Mouse (Mus musculus): ENCODE results near the gene Smad5. TPM values are rescaled to one million over a fixed set of nuclear protein-coding genes. Genes with fewer than 3 reads are reported as not detected.

Smad5 gene
- polyA plus RNA-seq, 1 experiment from 2014 or later, result 71.1 TPM

DNA sequence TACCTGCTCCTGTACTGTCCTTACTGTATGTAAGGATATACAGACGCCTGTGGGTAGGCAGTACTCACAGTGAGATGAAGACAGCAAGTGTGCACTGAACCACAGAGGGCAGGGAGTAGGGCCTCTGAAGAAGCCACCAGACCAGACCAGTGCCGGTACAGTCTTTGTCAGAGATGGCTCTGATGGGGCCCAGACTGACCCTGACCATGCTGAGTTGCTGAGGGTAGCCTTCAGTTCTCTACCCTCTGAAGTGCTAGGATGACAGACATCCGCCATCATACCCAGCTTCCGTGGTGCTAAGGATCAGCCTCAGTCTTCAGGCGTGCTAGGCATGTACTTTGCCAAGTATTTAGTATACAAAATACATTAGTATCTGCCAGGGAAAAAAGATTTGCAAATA, 36.7 kb downstream of the Smad5 start:
- Histone ChIP-seq H3K36me3 (ENCODE audit: control insufficient read depth, insufficient read depth, low read length) (peaks cover 13% of the 10 kb centered on the region; the same call in 1 of the 2 replicates), H3K4me1 (ENCODE audit: control insufficient read depth, insufficient read depth, low read length) (no peaks in the 10 kb centered on the region), H3K9me3 (ENCODE audit: control insufficient read depth, low read length) (no peaks in the 10 kb centered on the region), H3K27me3 (ENCODE audit: control insufficient read depth, insufficient read depth, low read length) (no peaks in the 10 kb centered on the region), H3K9ac (ENCODE audit: low read length) (no peak overlapping the region), H3K4me3 (ENCODE audit: low read depth, low read length) (no peak overlapping the region), H3K27ac (replicated peaks; ENCODE audit: low read depth, low read length) (no peak overlapping the region), H3K4me2 (ENCODE audit: low read depth, severe bottlenecking) (no peak overlapping the region)
- 95% methylated on average over 5 of the region's 5 CpGs for WGBS
- DNase-seq (ENCODE audit: low spot score) (no peak), ATAC-seq (ENCODE audit: insufficient number of reproducible peaks, low FRiP score, low TSS enrichment, low read depth) (no peak)

DNA sequence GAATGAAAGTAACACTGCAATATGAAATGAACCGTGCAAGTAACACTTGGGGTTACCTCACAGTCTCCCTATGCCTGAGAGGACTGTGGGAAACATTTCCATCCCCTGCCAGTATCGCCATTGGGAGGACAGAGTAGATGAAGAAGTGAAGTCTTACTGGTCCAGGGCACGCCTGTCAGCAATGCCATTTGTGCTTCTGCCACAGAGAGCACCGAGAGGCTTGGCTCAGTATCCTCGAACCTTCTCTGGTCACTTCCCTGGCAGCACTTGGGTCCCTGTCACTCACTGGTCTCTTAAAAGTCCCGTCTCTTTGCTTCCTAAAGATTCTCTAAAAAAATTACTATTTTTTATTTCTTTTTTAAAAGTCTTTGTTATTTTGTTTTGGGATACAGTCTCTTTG, 37.7 kb downstream of the Smad5 start:
- Histone ChIP-seq H3K36me3 (ENCODE audit: control insufficient read depth, insufficient read depth, low read length) (peaks cover 13% of the 10 kb centered on the region; the same call in 1 of the 2 replicates), H3K4me2 (ENCODE audit: low read depth, severe bottlenecking) (no peak overlapping the region), H3K27me3 (ENCODE audit: control insufficient read depth, insufficient read depth, low read length) (no peaks in the 10 kb centered on the region), H3K27ac (replicated peaks; ENCODE audit: low read depth, low read length) (no peak overlapping the region), H3K9me3 (ENCODE audit: control insufficient read depth, low read length) (no peaks in the 10 kb centered on the region), H3K9ac (ENCODE audit: low read length) (no peak overlapping the region), H3K4me3 (ENCODE audit: low read depth, low read length) (no peak overlapping the region), H3K4me1 (ENCODE audit: control insufficient read depth, insufficient read depth, low read length) (no peaks in the 10 kb centered on the region)
- DNase-seq (ENCODE audit: low spot score) (no peak), ATAC-seq (ENCODE audit: insufficient number of reproducible peaks, low FRiP score, low TSS enrichment, low read depth) (no peak)
- WGBS, result 90% methylated on average over 6 of the region's 6 CpGs

DNA sequence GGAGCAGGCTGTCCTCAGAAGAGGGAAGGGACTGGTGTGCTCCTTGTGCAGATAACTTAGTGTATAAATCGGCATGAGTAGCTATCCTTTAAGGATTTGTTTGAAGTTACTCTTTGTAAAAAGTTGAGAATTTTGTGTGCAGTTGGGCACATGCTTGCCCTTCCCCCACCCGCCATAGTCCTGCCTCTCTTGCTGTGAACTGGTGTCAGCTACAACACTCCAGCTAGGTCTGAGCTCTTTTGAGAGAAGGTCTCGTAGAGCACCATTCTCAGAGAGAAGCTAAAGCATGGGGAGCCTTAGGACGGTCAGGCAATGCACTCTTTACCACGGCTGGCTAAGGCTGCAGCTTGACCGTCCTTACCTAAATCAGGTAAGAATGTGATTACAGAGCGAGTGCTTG, 38.9 kb downstream of the Smad5 start:
- H3K36me3 ChIP-seq (ENCODE audit: control insufficient read depth, insufficient read depth, low read length), result peaks cover 9% of the 10 kb centered on the region; the same call in 1 of the 2 replicates
- ATAC-seq (ENCODE audit: insufficient number of reproducible peaks, low FRiP score, low TSS enrichment, low read depth), result no peak
- WGBS, result 91% methylated on average over 7 of the region's 7 CpGs

DNA sequence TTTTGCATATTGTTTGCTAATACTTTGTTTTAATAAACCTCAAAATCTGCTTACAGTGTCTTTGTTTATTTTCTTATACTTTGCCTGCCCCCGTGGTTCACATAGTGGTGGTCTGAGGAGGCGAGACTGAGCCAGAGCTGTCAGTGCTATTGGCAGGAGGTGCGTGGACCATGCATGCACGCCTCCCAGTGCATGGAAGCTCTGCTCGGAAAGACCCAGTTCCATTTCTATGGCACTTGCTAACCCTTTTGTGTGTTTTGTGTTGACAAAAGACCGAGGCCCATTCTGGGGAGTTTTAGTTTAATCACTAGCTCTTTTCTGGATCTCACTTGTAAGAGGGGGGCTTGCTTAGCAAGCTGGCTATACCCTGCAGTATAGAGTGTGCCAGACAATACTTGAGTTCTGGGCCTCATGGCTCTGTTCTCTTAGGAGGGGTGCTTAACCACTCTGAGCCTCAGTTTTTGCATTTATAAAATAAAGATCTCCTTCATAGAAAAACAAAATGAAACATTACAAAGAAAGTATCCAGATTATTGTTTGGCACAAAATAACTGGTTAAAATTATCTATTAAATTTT, 39.6 kb downstream of the Smad5 start:
- Histone ChIP-seq H3K27me3 (ENCODE audit: control insufficient read depth, insufficient read depth, low read length) (no peaks in the 10 kb centered on the region), H3K36me3 (ENCODE audit: control insufficient read depth, insufficient read depth, low read length) (peaks cover 9% of the 10 kb centered on the region; the same call in 1 of the 2 replicates), H3K27ac (replicated peaks; ENCODE audit: low read depth, low read length) (no peak overlapping the region), H3K4me2 (ENCODE audit: low read depth, severe bottlenecking) (no peak overlapping the region), H3K9me3 (ENCODE audit: control insufficient read depth, low read length) (no peaks in the 10 kb centered on the region), H3K4me1 (ENCODE audit: control insufficient read depth, insufficient read depth, low read length) (no peaks in the 10 kb centered on the region), H3K4me3 (ENCODE audit: low read depth, low read length) (no peak overlapping the region), H3K9ac (ENCODE audit: low read length) (no peak overlapping the region)
- DNase-seq (ENCODE audit: low spot score) (no peak), ATAC-seq (ENCODE audit: insufficient number of reproducible peaks, low FRiP score, low TSS enrichment, low read depth) (no peak)
- 95% methylated on average over 6 of the region's 6 CpGs for WGBS

More for the DNA sequence above, 38.9 kb downstream of the Smad5 start:
- no peak overlapping the region for H3K4me2 ChIP-seq (ENCODE audit: low read depth, severe bottlenecking)
- no peak overlapping the region for H3K27ac ChIP-seq (replicated peaks; ENCODE audit: low read depth, low read length)
- no peaks in the 10 kb centered on the region for H3K27me3 ChIP-seq (ENCODE audit: control insufficient read depth, insufficient read depth, low read length)
- H3K4me3 ChIP-seq (ENCODE audit: low read depth, low read length), result no peak overlapping the region
- no peak overlapping the region for H3K9ac ChIP-seq (ENCODE audit: low read length)
- no peaks in the 10 kb centered on the region for H3K9me3 ChIP-seq (ENCODE audit: control insufficient read depth, low read length)
- no peak for DNase-seq (ENCODE audit: low spot score)
- no peaks in the 10 kb centered on the region for H3K4me1 ChIP-seq (ENCODE audit: control insufficient read depth, insufficient read depth, low read length)

DNA sequence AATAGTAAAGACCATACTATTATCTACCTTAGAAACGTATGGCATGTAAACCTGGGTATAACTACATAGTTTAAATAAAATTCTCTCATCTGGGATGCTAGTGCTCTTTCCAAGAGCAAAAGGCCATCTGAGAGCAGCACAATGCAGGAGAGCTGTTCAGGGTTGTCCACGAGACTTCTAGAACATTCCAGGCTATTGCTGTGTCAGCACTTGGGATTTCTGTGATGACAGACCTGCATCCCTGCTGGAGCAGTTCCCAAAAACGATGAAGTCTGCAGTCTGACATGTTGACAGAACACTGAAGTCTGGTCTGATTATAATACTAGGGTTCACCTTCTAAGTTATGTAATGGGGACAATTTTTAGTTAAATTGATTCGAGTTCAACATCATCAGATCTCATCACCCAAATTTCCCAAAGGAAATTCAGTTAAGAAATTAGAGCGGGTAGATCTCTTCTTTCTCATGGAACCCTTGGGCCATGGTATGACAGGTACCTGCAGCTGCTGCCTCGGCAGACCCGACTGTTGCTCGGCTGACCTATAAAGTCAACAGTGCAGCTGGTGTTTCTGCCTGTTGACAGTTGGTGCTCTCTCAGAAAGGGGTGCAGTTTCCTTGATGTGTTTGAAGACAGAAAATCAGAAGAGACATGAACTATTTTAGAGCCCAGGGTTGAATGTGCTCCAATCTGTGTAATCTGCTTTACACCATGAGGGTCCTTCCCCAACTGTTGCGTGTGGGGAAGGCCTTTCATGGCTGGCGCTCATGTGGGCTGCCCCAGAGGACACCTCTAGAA, 44.1 kb downstream of the Smad5 start:
- Histone ChIP-seq H3K27me3 (ENCODE audit: control insufficient read depth, insufficient read depth, low read length) (peaks cover 7% of the 10 kb centered on the region), H3K36me3 (ENCODE audit: control insufficient read depth, insufficient read depth, low read length) (no peaks in the 10 kb centered on the region), H3K4me1 (ENCODE audit: control insufficient read depth, insufficient read depth, low read length) (no peaks in the 10 kb centered on the region), H3K4me3 (ENCODE audit: low read depth, low read length) (no peak overlapping the region), H3K9ac (ENCODE audit: low read length) (no peak overlapping the region), H3K4me2 (ENCODE audit: low read depth, severe bottlenecking) (no peak overlapping the region), H3K27ac (replicated peaks; ENCODE audit: low read depth, low read length) (no peak overlapping the region), H3K9me3 (ENCODE audit: control insufficient read depth, low read length) (no peaks in the 10 kb centered on the region)
- DNase-seq (ENCODE audit: low spot score) (no peak), ATAC-seq (ENCODE audit: insufficient number of reproducible peaks, low FRiP score, low TSS enrichment, low read depth) (no peak)
- 85% methylated on average over 10 of the region's 10 CpGs for WGBS

DNA sequence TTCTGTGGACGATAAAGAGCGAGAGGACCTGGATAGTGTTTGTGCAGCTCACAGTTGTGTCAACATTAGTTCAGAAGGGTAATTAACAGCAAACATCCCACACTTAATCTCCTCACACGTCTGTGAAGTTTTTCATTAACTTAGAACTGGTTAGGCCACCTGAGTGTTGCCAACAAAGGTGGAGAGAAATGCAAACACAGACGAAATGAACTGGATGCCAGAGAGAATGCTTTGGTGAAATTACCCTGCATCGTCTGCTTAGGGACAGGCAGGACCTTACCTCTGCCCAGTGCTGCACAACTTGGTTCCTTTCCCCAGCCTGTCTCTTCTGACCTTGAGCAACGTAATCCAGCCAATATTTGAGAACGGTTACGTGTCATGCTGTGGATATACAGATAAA, 44.7 kb downstream of the Smad5 start:
- no peak overlapping the region for H3K27ac ChIP-seq (replicated peaks; ENCODE audit: low read depth, low read length)
- peaks cover 13% of the 10 kb centered on the region for H3K27me3 ChIP-seq (ENCODE audit: control insufficient read depth, insufficient read depth, low read length)
- no peak overlapping the region for H3K9ac ChIP-seq (ENCODE audit: low read length)
- H3K4me1 ChIP-seq (ENCODE audit: control insufficient read depth, insufficient read depth, low read length), result peaks cover 4% of the 10 kb centered on the region; the same call in 1 of the 2 replicates
- DNase-seq (ENCODE audit: low spot score) (no peak), ATAC-seq (ENCODE audit: insufficient number of reproducible peaks, low FRiP score, low TSS enrichment, low read depth) (no peak)
- no peak overlapping the region for H3K4me2 ChIP-seq (ENCODE audit: low read depth, severe bottlenecking)
- no peaks in the 10 kb centered on the region for H3K9me3 ChIP-seq (ENCODE audit: control insufficient read depth, low read length)
- WGBS, result 65% methylated on average over 8 of the region's 8 CpGs
- no peak overlapping the region for H3K4me3 ChIP-seq (ENCODE audit: low read depth, low read length)
- H3K36me3 ChIP-seq (ENCODE audit: control insufficient read depth, insufficient read depth, low read length), result no peaks in the 10 kb centered on the region

DNA sequence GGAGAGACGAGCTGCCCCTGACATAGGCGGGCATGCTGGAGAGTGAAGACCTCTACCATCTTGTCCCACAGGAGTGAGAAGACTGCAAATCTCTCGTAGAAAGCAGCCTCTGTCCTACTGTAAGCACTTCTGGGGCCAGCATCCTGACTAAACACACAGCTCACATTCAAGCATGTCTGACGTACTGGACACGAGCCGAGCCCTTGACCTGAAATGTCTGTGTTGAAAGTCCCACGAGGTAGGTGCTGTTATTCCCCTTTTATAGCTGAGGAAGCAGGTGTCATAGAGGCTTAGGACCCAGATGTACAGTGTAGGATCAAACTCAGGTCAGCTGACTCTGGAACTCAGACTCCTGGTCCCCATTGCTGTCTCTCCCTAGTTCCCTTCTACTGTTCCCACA, 46.6 kb downstream of the Smad5 start:
- ATAC-seq (ENCODE audit: insufficient number of reproducible peaks, low FRiP score, low TSS enrichment, low read depth) (no peak), DNase-seq (ENCODE audit: low spot score) (no peak)
- H3K4me3 ChIP-seq (ENCODE audit: low read depth, low read length), result no peak overlapping the region
- no peak overlapping the region for H3K9ac ChIP-seq (ENCODE audit: low read length)
- H3K4me1 ChIP-seq (ENCODE audit: control insufficient read depth, insufficient read depth, low read length), result peaks cover 11% of the 10 kb centered on the region
- no peaks in the 10 kb centered on the region for H3K9me3 ChIP-seq (ENCODE audit: control insufficient read depth, low read length)
- WGBS, result 86% methylated on average over 7 of the region's 7 CpGs
- no peak overlapping the region for H3K4me2 ChIP-seq (ENCODE audit: low read depth, severe bottlenecking)
- H3K36me3 ChIP-seq (ENCODE audit: control insufficient read depth, insufficient read depth, low read length), result no peaks in the 10 kb centered on the region
- peaks cover 31% of the 10 kb centered on the region for H3K27me3 ChIP-seq (ENCODE audit: control insufficient read depth, insufficient read depth, low read length)
- no peak overlapping the region for H3K27ac ChIP-seq (replicated peaks; ENCODE audit: low read depth, low read length)

DNA sequence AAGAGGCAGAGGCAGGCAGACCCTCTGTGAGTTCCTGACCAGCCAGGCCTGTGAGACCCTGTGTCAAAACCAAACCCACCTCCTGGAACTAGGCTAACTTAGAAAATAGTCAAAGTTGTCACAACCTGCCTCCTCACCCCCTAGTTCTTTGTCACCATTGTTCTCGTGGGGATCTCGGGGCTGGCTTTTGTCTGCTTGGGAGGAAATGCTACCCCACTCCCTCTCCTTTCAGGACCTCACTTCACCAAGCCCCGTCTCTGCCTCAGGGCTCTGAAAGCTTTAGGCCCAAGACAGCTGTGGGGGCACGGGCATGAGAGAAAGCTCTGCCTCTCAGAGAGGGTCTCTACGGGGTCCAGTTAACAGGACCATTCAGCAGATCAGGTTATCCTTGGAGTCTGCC, 49.0 kb downstream of the Smad5 start:
- ATAC-seq (ENCODE audit: insufficient number of reproducible peaks, low FRiP score, low TSS enrichment, low read depth), result no peak
- Histone ChIP-seq H3K27me3 (ENCODE audit: control insufficient read depth, insufficient read depth, low read length) (peaks cover 37% of the 10 kb centered on the region), H3K9me3 (ENCODE audit: control insufficient read depth, low read length) (no peaks in the 10 kb centered on the region), H3K36me3 (ENCODE audit: control insufficient read depth, insufficient read depth, low read length) (no peaks in the 10 kb centered on the region), H3K4me3 (ENCODE audit: low read depth, low read length) (no peak overlapping the region), H3K4me1 (ENCODE audit: control insufficient read depth, insufficient read depth, low read length) (peaks cover 11% of the 10 kb centered on the region), H3K27ac (replicated peaks; ENCODE audit: low read depth, low read length) (no peak overlapping the region), H3K4me2 (ENCODE audit: low read depth, severe bottlenecking) (no peak overlapping the region; the same call in 1 of the 2 replicates), H3K9ac (ENCODE audit: low read length) (no peak overlapping the region)
- WGBS, result 33% methylated on average over 5 of the region's 5 CpGs
- no peak for DNase-seq (ENCODE audit: low spot score)
